Mouse (Mus musculus) neural tube, embryonic 14.5 days (tissue): Measurements from ENCODE around the gene Prss48. TPM values are rescaled to one million over a fixed set of nuclear protein-coding genes. Genes with fewer than 3 reads are reported as not detected.

ENCODE experiments used
- ATAC-seq: fragments of 200-750 bp; cut with Nextera tagmentation; 2 replicates; pipeline ENCODE4 v1.8.0; 2017; ENCODE audit warnings: low read depth, mild to moderate bottlenecking, moderate TSS enrichment, moderate library complexity
- H3K27ac ChIP-seq: fragments of 300-500 bp; sonication (generic); 2 replicates; pipeline ENCODE4 v1.5.1; 2014; ENCODE audit warnings: low read depth, mild to moderate bottlenecking, control low read depth, low read length, moderate library complexity, mixed read lengths
- H3K27me3 ChIP-seq: fragments of 300-500 bp; sonication (generic); 2 replicates; pipeline ENCODE4 v1.6.1; 2014; ENCODE audit warnings: low read length; ENCODE audit not compliant: control insufficient read depth, insufficient read depth
- H3K36me3 ChIP-seq: fragments of 300-500 bp; sonication (generic); 2 replicates; pipeline ENCODE4 v1.6.1; 2014; ENCODE audit warnings: low read length, mixed read lengths; ENCODE audit not compliant: control insufficient read depth, insufficient read depth
- H3K4me1 ChIP-seq: fragments of 300-500 bp; sonication (generic); 2 replicates; pipeline ENCODE4 v1.6.1; 2014; ENCODE audit warnings: low read length; ENCODE audit not compliant: control insufficient read depth, insufficient read depth
- H3K4me2 ChIP-seq: fragments of 300-500 bp; sonication (generic); 2 replicates; pipeline ENCODE4 v1.6.1; 2014; ENCODE audit warnings: mild to moderate bottlenecking, low read depth, low read length, control low read depth
- H3K4me3 ChIP-seq: fragments of 300-500 bp; sonication (generic); 2 replicates; pipeline ENCODE4 v1.5.1; 2014; ENCODE audit warnings: low read depth, low read length, control low read depth, mixed read lengths
- H3K9ac ChIP-seq: fragments of 300-500 bp; sonication (generic); replicated peaks from 2 replicates; pipeline ENCODE4 v1.6.1; 2014; ENCODE audit warnings: low read depth, mild to moderate bottlenecking, control low read depth, low read length, mixed read lengths
- H3K9me3 ChIP-seq: fragments of 300-500 bp; sonication (generic); 2 replicates; pipeline ENCODE4 v1.6.1; 2016; ENCODE audit warnings: low read length; ENCODE audit not compliant: control insufficient read depth
- WGBS: fragments of 180-500 bp; shearing (Covaris S2); extraction: QIAGEN DNeasy Blood & Tissue Kit; methylation state at CpG from one replicate; pipeline ENCODE4 v1.1.7; 2014; 5-methylcytosine and 5-hydroxymethylcytosine counted together
- polyA plus RNA-seq: library from polyadenylated mRNA; unstranded; fragments of >200 nt; fragmentation: Nextera tagmentation; extraction: Ambion mirVana; gene quantifications from 2 replicates; pipeline ENCODE4 v1.2.1, GENCODE M21; 2014

Gene Prss48
- polyA plus RNA-seq, 1 experiment from 2014 or later: not detected

GRCm38 (mm10) chr3:85969040-85969439 is 33.3 kb downstream of the Prss48 start:
- Histone ChIP-seq H3K36me3 (no peaks in the 10 kb centered on the region), H3K4me3 (no peak overlapping the region), H3K4me2 (no peak overlapping the region), H3K27me3 (no peaks in the 10 kb centered on the region), H3K27ac (no peak overlapping the region), H3K4me1 (no peaks in the 10 kb centered on the region), H3K9me3 (no peaks in the 10 kb centered on the region), H3K9ac (no peak overlapping the region)
- WGBS: 90% methylated on average over 8 of the region's 8 CpGs
- no peak for ATAC-seq

DNA sequence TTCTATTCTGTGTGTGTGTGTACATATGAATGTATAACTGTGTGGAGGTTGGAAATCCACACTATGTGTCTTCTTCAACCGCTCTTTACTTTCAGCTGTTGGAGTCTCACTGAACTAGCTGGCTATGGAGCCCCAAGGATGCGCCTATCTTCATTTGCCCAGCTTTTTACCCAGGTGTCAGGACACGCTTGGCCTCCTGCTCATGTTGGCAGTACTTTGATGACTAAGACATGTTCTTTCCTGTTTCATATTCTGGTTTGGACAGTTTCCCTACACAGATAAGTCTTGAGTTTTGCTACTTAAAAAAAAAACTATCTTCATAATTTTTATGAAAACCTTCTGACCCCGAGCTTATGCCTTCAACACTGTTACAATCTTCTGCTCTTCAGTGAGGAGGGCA is 36.8 kb downstream of the Prss48 start:
- H3K9ac ChIP-seq: no peak overlapping the region
- no peaks in the 10 kb centered on the region for H3K27me3 ChIP-seq
- H3K9me3 ChIP-seq: no peaks in the 10 kb centered on the region
- no peaks in the 10 kb centered on the region for H3K36me3 ChIP-seq
- no peak overlapping the region for H3K4me2 ChIP-seq
- no peak overlapping the region for H3K4me3 ChIP-seq
- H3K4me1 ChIP-seq: no peaks in the 10 kb centered on the region
- no peak overlapping the region for H3K27ac ChIP-seq
- WGBS: 94% methylated on average over 4 of the region's 4 CpGs
- ATAC-seq: no peak

DNA sequence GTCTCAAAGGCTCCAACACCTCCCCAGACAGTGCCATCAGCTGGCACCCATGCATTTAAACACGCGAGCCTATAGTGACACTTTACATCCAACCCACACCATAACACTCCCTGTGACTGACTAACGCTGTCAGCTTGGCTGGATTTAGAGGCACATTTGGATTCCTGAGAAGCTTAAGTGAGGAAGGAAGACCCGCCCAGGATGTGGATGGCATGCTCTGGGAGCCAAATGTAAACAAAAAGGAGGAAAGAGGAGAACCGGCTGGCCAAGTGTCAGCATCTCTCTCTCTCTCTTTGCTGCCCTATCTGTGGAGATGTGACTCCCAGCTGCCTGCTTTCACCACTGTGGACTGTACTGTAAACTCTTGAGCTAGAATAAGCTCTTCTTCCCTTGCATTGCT is 41.2 kb downstream of the Prss48 start:
- ATAC-seq: no peak
- H3K27ac ChIP-seq: no peak overlapping the region
- no peaks in the 10 kb centered on the region for H3K27me3 ChIP-seq
- 57% methylated on average over 5 of the region's 5 CpGs for WGBS
- no peaks in the 10 kb centered on the region for H3K36me3 ChIP-seq
- no peak overlapping the region for H3K9ac ChIP-seq
- H3K9me3 ChIP-seq: no peaks in the 10 kb centered on the region
- no peaks in the 10 kb centered on the region for H3K4me1 ChIP-seq
- H3K4me2 ChIP-seq: no peak overlapping the region
- no peak overlapping the region for H3K4me3 ChIP-seq

- no peak overlapping the region for H3K27ac ChIP-seq
- H3K9me3 ChIP-seq: no peaks in the 10 kb centered on the region
- ATAC-seq: no peak
- H3K4me3 ChIP-seq: no peak overlapping the region
- H3K9ac ChIP-seq: no peak overlapping the region
- H3K27me3 ChIP-seq: no peaks in the 10 kb centered on the region
- no peaks in the 10 kb centered on the region for H3K4me1 ChIP-seq
- WGBS: 76% methylated on average over 1 of the region's 1 CpGs
- H3K36me3 ChIP-seq: no peaks in the 10 kb centered on the region
- H3K4me2 ChIP-seq: no peak overlapping the region
These were observed 42.6 kb downstream of the Prss48 start for GRCm38 (mm10) chr3:85959669-85960068.

- WGBS: 86% methylated on average over 5 of the region's 5 CpGs
- H3K9ac ChIP-seq: no peak overlapping the region
- no peaks in the 10 kb centered on the region for H3K4me1 ChIP-seq
- H3K27me3 ChIP-seq: no peaks in the 10 kb centered on the region
- no peaks in the 10 kb centered on the region for H3K36me3 ChIP-seq
- no peak overlapping the region for H3K4me2 ChIP-seq
- no peak overlapping the region for H3K27ac ChIP-seq
- no peaks in the 10 kb centered on the region for H3K9me3 ChIP-seq
- no peak overlapping the region for H3K4me3 ChIP-seq
- ATAC-seq: no peak
These were observed 46.6 kb downstream of the Prss48 start for GRCm38 (mm10) chr3:85955704-85956103.

- no peaks in the 10 kb centered on the region for H3K27me3 ChIP-seq
- ATAC-seq: no peak
- H3K4me1 ChIP-seq: no peaks in the 10 kb centered on the region
- H3K4me2 ChIP-seq: no peak overlapping the region
- no peak overlapping the region for H3K4me3 ChIP-seq
- no peak overlapping the region for H3K9ac ChIP-seq
- H3K27ac ChIP-seq: no peak overlapping the region
- no peaks in the 10 kb centered on the region for H3K36me3 ChIP-seq
- 66% methylated on average over 9 of the region's 9 CpGs for WGBS
- H3K9me3 ChIP-seq: no peaks in the 10 kb centered on the region
These were observed 47.0 kb downstream of the Prss48 start for GRCm38 (mm10) chr3:85955269-85955668.

- Histone ChIP-seq H3K9ac (no peak overlapping the region), H3K27ac (no peak overlapping the region), H3K36me3 (no peaks in the 10 kb centered on the region), H3K9me3 (no peaks in the 10 kb centered on the region), H3K4me1 (no peaks in the 10 kb centered on the region), H3K27me3 (no peaks in the 10 kb centered on the region), H3K4me2 (no peak overlapping the region), H3K4me3 (no peak overlapping the region)
- ATAC-seq: no peak
- WGBS: 91% methylated on average over 10 of the region's 10 CpGs
These were observed 49.5 kb downstream of the Prss48 start for GRCm38 (mm10) chr3:85952696-85953283.

GRCm38 (mm10) chr3:85950914-85951313 is 51.4 kb downstream of the Prss48 start:
- H3K27me3 ChIP-seq: no peaks in the 10 kb centered on the region
- no peak overlapping the region for H3K4me3 ChIP-seq
- H3K9ac ChIP-seq: no peak overlapping the region
- H3K9me3 ChIP-seq: no peaks in the 10 kb centered on the region
- no peak overlapping the region for H3K4me2 ChIP-seq
- no peaks in the 10 kb centered on the region for H3K4me1 ChIP-seq
- no peaks in the 10 kb centered on the region for H3K36me3 ChIP-seq
- ATAC-seq: no peak
- no peak overlapping the region for H3K27ac ChIP-seq
- WGBS: 72% methylated on average over 4 of the region's 4 CpGs
